Mouse (Mus musculus): ENCODE measurements around the gene Nrip3. TPM values are rescaled to one million over a fixed set of nuclear protein-coding genes. Genes with fewer than 3 reads are reported as not detected.

Gene Nrip3
- polyA plus RNA-seq, 1 experiment from 2014 or later: 12.8 TPM

Other genes starting within 250 kb of the Nrip3 start
- 18.6 and 18.8 TPM in 2 replicates for gene St5, start 78.4 kb downstream of the Nrip3 start, polyA plus RNA-seq (2015; fragmentation: Nextera tagmentation; extraction: Ambion mirVana)
- gene Akip1, start 78.3 kb downstream of the Nrip3 start, polyA plus RNA-seq (2015; fragmentation: Nextera tagmentation; extraction: Ambion mirVana): 13.3 and 13.9 TPM in 2 replicates
- gene BC051019, start 58.2 kb downstream of the Nrip3 start, polyA plus RNA-seq (2015; fragmentation: Nextera tagmentation; extraction: Ambion mirVana): 0.25 and 0.44 TPM in 2 replicates
- 0.28 and 0.63 TPM in 2 replicates for gene Ascl3, start 50.3 kb downstream of the Nrip3 start, polyA plus RNA-seq (2015; fragmentation: Nextera tagmentation; extraction: Ambion mirVana)
- 125 and 136 TPM in 2 replicates for gene Tmem9b, start 29.1 kb downstream of the Nrip3 start, polyA plus RNA-seq (2015; fragmentation: Nextera tagmentation; extraction: Ambion mirVana)
- 1.2 and 2.9 TPM in 2 replicates for gene Scube2, start 83.7 kb upstream of the Nrip3 start, polyA plus RNA-seq (2015; fragmentation: Nextera tagmentation; extraction: Ambion mirVana)
- gene Dennd5a, start 178.4 kb upstream of the Nrip3 start, polyA plus RNA-seq (2015; fragmentation: Nextera tagmentation; extraction: Ambion mirVana): 38.5 and 40.2 TPM in 2 replicates
- 63.7 and 67.2 TPM in 2 replicates for gene Tmem41b, start 204.9 kb upstream of the Nrip3 start, polyA plus RNA-seq (2015; fragmentation: Nextera tagmentation; extraction: Ambion mirVana)
- 48.6 and 50.6 TPM in 2 replicates for gene Ipo7, start 236.2 kb upstream of the Nrip3 start, polyA plus RNA-seq (2015; fragmentation: Nextera tagmentation; extraction: Ambion mirVana)

Measured in midbrain, embryonic 16.5 days (tissue).